Mouse (Mus musculus) 3T3-L1 (cell line): ENCODE measurements around the gene Vstm5.
"Not testable (repeated sequence)": the region's sequence is repeated elsewhere in the genome, so short reads cannot be mapped to it uniquely, and the experiment has no call there.

Experiments
- DNase-seq: peaks from one replicate; pipeline ENCODE4 v3.0.0-alpha.2; 2015; ENCODE audit warnings: low read depth, low spot score

Vstm5 gene

GRCm38 (mm10) chr9:15261980-15262379 lies 23.1 kb downstream of the Vstm5 start:
- no peak for DNase-seq

GRCm38 (mm10) chr9:15263487-15263886 lies 24.6 kb downstream of the Vstm5 start:
- no peak for DNase-seq

GRCm38 (mm10) chr9:15273981-15274380 lies 35.1 kb downstream of the Vstm5 start:
- DNase-seq: no peak

GRCm38 (mm10) chr9:15276855-15277254 lies 38.0 kb downstream of the Vstm5 start:
- DNase-seq: no peak

- peak; percentile 7 for DNase-seq
Observed at GRCm38 (mm10) chr9:15278343-15278742, 39.5 kb downstream of the Vstm5 start.

GRCm38 (mm10) chr9:15279139-15279648 lies 40.3 kb downstream of the Vstm5 start:
- DNase-seq: peak; percentile 3

- peak; percentile 93 for DNase-seq
Observed at GRCm38 (mm10) chr9:15279649-15280490, 41.0 kb downstream of the Vstm5 start, which contains the start of gene Med17. TSS of gene Med17 (minus strand) at chr9:15279931.

GRCm38 (mm10) chr9:15280491-15280879 lies 41.6 kb downstream of the Vstm5 start:
- DNase-seq: no peak

- peak; percentile 34 for DNase-seq
Observed at GRCm38 (mm10) chr9:15285443-15285842, 46.6 kb downstream of the Vstm5 start.

GRCm38 (mm10) chr9:15287846-15288245 lies 49.0 kb downstream of the Vstm5 start:
- DNase-seq: no peak

- DNase-seq: no peak
Observed at GRCm38 (mm10) chr9:15288402-15288801, 49.6 kb downstream of the Vstm5 start.

GRCm38 (mm10) chr9:15289251-15289650 lies 50.4 kb downstream of the Vstm5 start:
- DNase-seq: no peak

GRCm38 (mm10) chr9:15297112-15297511 lies 58.3 kb downstream of the Vstm5 start:
- no peak for DNase-seq

- DNase-seq: no peak
Observed at GRCm38 (mm10) chr9:15298451-15298850, 59.6 kb downstream of the Vstm5 start.

- no peak for DNase-seq
Observed at GRCm38 (mm10) chr9:15300056-15300455, 61.2 kb downstream of the Vstm5 start.

- no peak for DNase-seq
Observed at GRCm38 (mm10) chr9:15301399-15301798, 62.6 kb downstream of the Vstm5 start.

GRCm38 (mm10) chr9:15302006-15302405 lies 63.2 kb downstream of the Vstm5 start:
- not testable (repeated sequence) for DNase-seq

GRCm38 (mm10) chr9:15302881-15303280 lies 64.0 kb downstream of the Vstm5 start:
- DNase-seq: no peak

- peak; percentile 93 for DNase-seq
Observed at GRCm38 (mm10) chr9:15305503-15306397, 66.9 kb downstream of the Vstm5 start, which contains the start of gene Taf1d. TSS of gene Taf1d (plus strand) at chr9:15306214.

- DNase-seq: no peak
Observed at GRCm38 (mm10) chr9:15306398-15307119, 67.7 kb downstream of the Vstm5 start, which contains the start of gene 4931406C07Rik. TSS of gene 4931406C07Rik (minus strand) at chr9:15306448.

GRCm38 (mm10) chr9:15307257-15307656 lies 68.4 kb downstream of the Vstm5 start:
- no peak for DNase-seq
